Mouse (Mus musculus) limb, embryonic 10.5 days (tissue): Measurements from ENCODE around the gene Mbd5. TPM values are rescaled to one million over a fixed set of nuclear protein-coding genes. Genes with fewer than 3 reads are reported as not detected.

ENCODE experiments used
- DNase-seq: peaks from one replicate; pipeline ENCODE4 v3.0.0-alpha.2; 2017; ENCODE audit warnings: low spot score
- H3K27ac ChIP-seq: fragments of 300-500 bp; sonication (generic); 2 replicates; pipeline ENCODE4 v1.5.1; 2016; ENCODE audit warnings: mild to moderate bottlenecking
- H3K27me3 ChIP-seq: fragments of 300-500 bp; sonication (generic); 2 replicates; pipeline ENCODE4 v1.6.1; 2016; ENCODE audit warnings: low read depth, mild to moderate bottlenecking; ENCODE audit not compliant: poor library complexity, severe bottlenecking
- H3K36me3 ChIP-seq: fragments of 300-500 bp; sonication (generic); 2 replicates; pipeline ENCODE4 v1.6.1; 2016; ENCODE audit warnings: mild to moderate bottlenecking, moderate library complexity
- H3K4me1 ChIP-seq: fragments of 300-500 bp; sonication (generic); 2 replicates; pipeline ENCODE4 v1.6.1; 2016
- H3K4me3 ChIP-seq: fragments of 300-500 bp; sonication (generic); 2 replicates; pipeline ENCODE4 v1.5.1; 2016; ENCODE audit warnings: mild to moderate bottlenecking, moderate library complexity
- H3K9me3 ChIP-seq: fragments of 300-500 bp; sonication (generic); replicated peaks from 2 replicates; pipeline ENCODE4 v1.6.1; 2016; ENCODE audit warnings: mild to moderate bottlenecking
- WGBS: fragments of 180-500 bp; shearing (Covaris S2); methylation state at CpG from one replicate; pipeline ENCODE4 v1.1.7; 2016; 5-methylcytosine and 5-hydroxymethylcytosine counted together
- polyA plus RNA-seq: library from polyadenylated mRNA; unstranded; fragments of >200 nt; fragmentation: Nextera tagmentation; extraction: Ambion mirVana; gene quantifications from 2 replicates; pipeline ENCODE4 v1.2.1, GENCODE M21; 2016

Mbd5 gene
- polyA plus RNA-seq, 1 experiment from 2014 or later = 27.7 TPM

DNA sequence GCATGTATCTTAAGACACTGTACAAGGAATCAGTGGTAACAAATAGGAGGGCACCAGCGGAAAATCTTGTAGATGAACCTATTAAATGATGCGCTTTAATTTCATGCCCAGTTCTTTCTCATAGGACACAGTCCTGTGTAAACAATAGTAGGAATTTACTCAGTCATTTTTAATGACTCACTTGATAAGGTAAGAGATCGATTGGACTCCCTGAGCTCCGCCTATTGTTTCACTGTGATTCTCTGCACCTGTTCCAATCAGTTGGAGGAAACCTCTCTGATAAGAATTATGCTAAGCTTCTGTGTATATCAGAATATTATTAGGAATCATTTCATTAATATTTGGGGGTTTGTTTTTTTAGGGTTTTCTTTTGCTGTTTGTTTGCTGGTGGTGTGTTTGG lies 100.7 kb downstream of the Mbd5 start:
- H3K4me1 ChIP-seq = no peaks in the 10 kb centered on the region
- 95% methylated on average over 4 of the region's 4 CpGs for WGBS
- no peaks in the 10 kb centered on the region for H3K36me3 ChIP-seq
- no peak for DNase-seq
- no peaks in the 10 kb centered on the region for H3K9me3 ChIP-seq
- H3K27me3 ChIP-seq = no peaks in the 10 kb centered on the region
- H3K27ac ChIP-seq = no peak overlapping the region
- H3K4me3 ChIP-seq = no peak overlapping the region

DNA sequence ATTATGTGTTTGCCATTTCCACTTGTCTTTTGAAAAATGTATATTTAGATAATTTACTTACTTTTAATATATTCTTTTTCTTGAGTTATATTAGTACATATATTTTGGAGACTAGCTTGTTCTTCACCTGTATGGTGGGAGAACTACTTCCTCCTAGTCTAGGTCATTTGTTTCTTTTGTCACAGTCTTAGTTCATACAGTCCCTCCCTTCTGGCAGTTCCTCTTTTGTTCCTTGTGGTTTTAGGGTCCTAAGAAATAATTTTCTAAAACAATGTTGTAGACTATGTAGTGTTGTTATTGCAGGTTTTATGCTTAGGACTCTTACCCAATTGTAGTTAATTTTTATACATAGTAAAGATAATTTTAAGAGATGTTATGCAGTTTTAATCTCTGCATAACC lies 118.6 kb downstream of the Mbd5 start:
- DNase-seq = no peak
- Histone ChIP-seq H3K4me3 (no peak overlapping the region), H3K9me3 (no peaks in the 10 kb centered on the region), H3K4me1 (no peaks in the 10 kb centered on the region), H3K27me3 (no peaks in the 10 kb centered on the region), H3K36me3 (no peaks in the 10 kb centered on the region), H3K27ac (no peak overlapping the region)

DNA sequence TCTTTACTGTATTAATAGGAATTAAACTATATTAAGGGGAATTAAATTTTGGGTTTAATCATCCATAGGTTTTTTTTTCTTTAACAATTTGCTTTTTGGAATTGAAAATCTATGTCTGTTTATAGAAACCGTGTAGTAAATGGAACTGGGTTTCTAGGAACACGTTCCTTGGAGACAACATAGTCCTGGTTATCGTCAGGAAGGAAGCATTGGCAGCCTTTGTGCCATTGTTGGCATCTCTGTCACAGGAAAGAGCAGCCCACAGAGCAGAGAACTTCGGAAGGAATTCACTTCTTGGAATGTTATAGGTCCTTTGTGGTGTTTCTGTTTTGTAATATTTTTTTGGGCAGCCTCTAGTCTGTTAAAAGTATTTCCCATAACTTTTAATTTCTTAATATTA lies 135.7 kb downstream of the Mbd5 start:
- H3K27me3 ChIP-seq = no peaks in the 10 kb centered on the region
- no peak overlapping the region for H3K27ac ChIP-seq
- no peak overlapping the region for H3K4me3 ChIP-seq
- 87% methylated on average over 4 of the region's 4 CpGs for WGBS
- DNase-seq = no peak
- no peaks in the 10 kb centered on the region for H3K9me3 ChIP-seq
- no peaks in the 10 kb centered on the region for H3K4me1 ChIP-seq
- H3K36me3 ChIP-seq = no peaks in the 10 kb centered on the region

DNA sequence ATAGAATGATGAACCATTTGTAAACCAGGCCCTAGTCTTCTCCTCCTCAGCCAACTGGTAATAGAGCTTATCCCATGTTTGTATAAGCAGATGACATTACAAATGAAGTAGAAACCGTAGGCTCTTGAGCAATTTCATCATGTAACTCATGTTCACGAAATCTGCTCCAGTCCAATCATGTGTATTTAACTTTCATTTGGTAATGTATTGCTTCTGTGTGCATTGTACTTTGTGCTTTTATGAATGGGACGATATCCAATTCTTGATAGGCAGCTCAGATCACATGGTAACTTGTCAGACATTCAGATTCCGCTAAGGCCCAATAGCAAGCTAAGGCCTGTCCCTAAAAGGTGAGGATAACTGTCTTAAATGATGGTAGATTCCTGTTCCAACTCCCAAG lies 141.5 kb downstream of the Mbd5 start:
- no peaks in the 10 kb centered on the region for H3K27me3 ChIP-seq
- 96% methylated on average over 4 of the region's 4 CpGs for WGBS
- H3K9me3 ChIP-seq = no peaks in the 10 kb centered on the region
- H3K4me1 ChIP-seq = no peaks in the 10 kb centered on the region
- H3K36me3 ChIP-seq = no peaks in the 10 kb centered on the region
- no peak for DNase-seq
- no peak overlapping the region for H3K4me3 ChIP-seq
- no peak overlapping the region for H3K27ac ChIP-seq

DNA sequence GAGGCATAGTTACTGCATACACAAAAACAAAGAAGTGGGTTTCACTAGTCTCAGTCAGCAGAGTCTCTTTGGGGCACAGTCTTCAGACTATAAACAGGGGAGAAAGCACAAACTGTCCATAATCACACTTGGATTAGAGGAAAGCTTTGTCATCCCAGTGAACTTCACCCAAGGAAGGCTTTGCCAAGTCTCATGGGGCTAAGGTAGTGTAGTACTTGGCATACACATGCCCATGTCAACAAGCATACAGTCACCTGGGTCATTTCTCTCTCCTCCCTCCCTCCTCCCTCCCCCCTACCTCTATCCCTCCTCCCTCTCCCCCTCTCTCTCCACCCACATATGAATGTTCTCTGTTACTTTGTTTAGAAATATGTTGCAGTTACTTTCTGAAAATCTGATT lies 147.5 kb downstream of the Mbd5 start:
- Histone ChIP-seq H3K9me3 (no peaks in the 10 kb centered on the region), H3K36me3 (peaks cover 9% of the 10 kb centered on the region), H3K4me3 (no peak overlapping the region), H3K4me1 (no peaks in the 10 kb centered on the region), H3K27ac (no peak overlapping the region), H3K27me3 (no peaks in the 10 kb centered on the region)
- DNase-seq = no peak

DNA sequence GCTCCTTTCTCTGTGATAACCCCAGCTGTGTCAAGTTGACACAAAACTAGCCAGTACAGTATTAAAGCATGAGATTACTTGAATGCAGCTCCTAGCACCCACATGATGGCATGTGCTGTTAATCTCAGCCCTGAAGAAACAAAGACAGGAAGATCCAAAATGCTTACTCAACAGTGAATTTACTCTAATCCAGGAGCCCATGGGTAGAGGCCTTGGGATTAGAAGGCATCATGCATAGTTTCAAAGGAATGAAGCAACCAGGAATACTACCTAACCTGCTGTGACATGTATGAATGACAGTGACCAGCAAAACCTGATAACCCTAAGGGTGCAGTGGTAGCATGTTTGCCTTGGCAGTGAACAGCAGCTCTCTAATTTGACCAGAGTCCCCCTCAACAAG lies 159.6 kb downstream of the Mbd5 start:
- Histone ChIP-seq H3K27me3 (no peaks in the 10 kb centered on the region), H3K36me3 (peaks cover 3% of the 10 kb centered on the region; the same call in 1 of the 2 replicates), H3K4me3 (no peak overlapping the region), H3K4me1 (no peaks in the 10 kb centered on the region), H3K27ac (no peak overlapping the region), H3K9me3 (no peaks in the 10 kb centered on the region)
- no peak for DNase-seq

DNA sequence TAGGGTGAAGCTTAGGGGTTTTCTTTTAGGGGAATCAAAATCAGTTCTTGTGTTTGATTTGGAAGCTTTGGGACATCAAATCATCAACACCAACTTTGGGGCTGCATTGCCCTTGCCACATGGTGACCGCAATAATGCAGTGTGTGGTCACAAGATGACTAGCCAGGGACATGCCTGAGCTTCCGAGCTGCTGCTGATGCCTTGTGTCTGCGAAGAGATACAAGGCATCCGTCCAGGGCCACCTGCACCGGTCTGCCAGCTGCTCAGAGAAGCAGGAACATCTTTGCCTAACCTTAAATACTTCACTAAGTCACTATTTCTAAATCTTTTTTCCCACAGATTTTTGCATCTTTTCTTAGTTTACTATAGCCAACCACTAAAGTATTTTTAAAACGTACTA lies 170.6 kb downstream of the Mbd5 start:
- H3K36me3 ChIP-seq = no peaks in the 10 kb centered on the region; the same call in 1 of the 2 replicates
- no peaks in the 10 kb centered on the region for H3K4me1 ChIP-seq
- DNase-seq = no peak
- H3K27ac ChIP-seq = no peak overlapping the region
- WGBS = 95% methylated on average over 6 of the region's 6 CpGs
- no peaks in the 10 kb centered on the region for H3K27me3 ChIP-seq
- H3K9me3 ChIP-seq = no peaks in the 10 kb centered on the region
- H3K4me3 ChIP-seq = no peak overlapping the region

DNA sequence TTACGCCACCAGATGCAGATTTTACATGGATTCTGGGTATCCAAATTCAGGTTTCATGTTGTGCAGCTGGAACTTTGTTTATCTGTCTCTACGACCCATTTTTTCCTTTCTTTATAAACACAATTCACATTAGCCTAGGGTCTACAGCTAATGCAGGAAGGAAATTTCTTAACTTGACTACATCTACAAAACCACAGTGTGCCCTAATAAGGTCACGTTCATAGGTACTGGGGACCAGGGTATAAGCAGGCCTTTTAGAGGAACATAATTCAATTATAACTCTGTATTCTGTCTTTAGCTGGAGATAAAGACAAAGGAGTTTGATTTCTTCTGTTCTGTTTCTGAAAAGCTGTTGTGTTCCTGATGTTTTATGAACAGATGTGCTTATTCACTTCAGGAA lies 172.3 kb downstream of the Mbd5 start:
- H3K27ac ChIP-seq = no peak overlapping the region
- H3K4me3 ChIP-seq = no peak overlapping the region
- no peaks in the 10 kb centered on the region for H3K27me3 ChIP-seq
- no peaks in the 10 kb centered on the region for H3K4me1 ChIP-seq
- WGBS = 95% methylated on average over 3 of the region's 3 CpGs
- DNase-seq = no peak
- H3K36me3 ChIP-seq = no peaks in the 10 kb centered on the region; the same call in 1 of the 2 replicates
- no peaks in the 10 kb centered on the region for H3K9me3 ChIP-seq

DNA sequence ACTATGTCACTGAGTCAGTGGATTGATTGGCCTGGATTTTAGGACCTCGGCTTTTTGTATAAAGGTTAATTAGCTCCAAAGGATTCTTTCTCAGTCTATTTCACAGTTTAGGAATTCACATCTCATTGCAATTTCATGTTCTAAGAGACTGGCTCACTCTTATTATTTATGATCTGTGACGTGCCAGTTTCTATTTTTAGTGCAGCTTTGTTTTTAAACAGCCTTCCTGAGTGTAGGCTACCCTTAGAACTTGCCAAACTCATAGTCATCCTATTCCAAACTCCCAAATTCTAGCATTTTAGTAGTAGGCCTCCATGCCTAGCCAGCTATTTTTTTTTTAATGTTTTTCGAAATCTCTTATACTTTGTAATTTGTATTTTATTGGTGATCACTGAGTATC lies 192.9 kb downstream of the Mbd5 start:
- Histone ChIP-seq H3K9me3 (no peaks in the 10 kb centered on the region), H3K27ac (no peak overlapping the region), H3K36me3 (no peaks in the 10 kb centered on the region), H3K4me1 (0 out of 2 replicates have a peak, but pooled peaks cover 2% of the 10 kb centered on the region), H3K4me3 (no peak overlapping the region), H3K27me3 (no peaks in the 10 kb centered on the region)
- no peak for DNase-seq
- WGBS = 75% methylated on average over 3 of the region's 3 CpGs

DNA sequence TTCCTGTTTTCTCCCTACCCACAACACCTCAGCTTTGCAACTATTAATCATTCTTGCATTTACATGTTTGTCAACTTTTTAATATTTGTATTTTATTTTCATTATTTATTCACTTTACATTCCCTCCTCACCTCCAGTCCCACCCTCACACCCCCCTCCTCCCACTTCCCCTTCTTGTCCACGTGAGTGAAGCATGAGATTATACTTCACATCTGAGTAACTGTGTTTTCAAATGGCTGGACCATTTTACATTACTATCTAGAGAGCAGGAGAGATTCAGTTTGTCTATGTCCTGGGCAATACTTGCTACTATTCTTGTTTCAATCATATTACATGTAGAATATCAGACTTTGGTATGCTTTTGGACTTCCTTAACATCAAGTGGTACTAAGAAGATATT lies 204.3 kb downstream of the Mbd5 start:
- Histone ChIP-seq H3K9me3 (no peaks in the 10 kb centered on the region), H3K4me3 (no peak overlapping the region), H3K27me3 (no peaks in the 10 kb centered on the region), H3K27ac (no peak overlapping the region), H3K36me3 (no peaks in the 10 kb centered on the region), H3K4me1 (no peaks in the 10 kb centered on the region)
- no peak for DNase-seq
- WGBS = 83% methylated on average over 1 of the region's 1 CpGs

DNA sequence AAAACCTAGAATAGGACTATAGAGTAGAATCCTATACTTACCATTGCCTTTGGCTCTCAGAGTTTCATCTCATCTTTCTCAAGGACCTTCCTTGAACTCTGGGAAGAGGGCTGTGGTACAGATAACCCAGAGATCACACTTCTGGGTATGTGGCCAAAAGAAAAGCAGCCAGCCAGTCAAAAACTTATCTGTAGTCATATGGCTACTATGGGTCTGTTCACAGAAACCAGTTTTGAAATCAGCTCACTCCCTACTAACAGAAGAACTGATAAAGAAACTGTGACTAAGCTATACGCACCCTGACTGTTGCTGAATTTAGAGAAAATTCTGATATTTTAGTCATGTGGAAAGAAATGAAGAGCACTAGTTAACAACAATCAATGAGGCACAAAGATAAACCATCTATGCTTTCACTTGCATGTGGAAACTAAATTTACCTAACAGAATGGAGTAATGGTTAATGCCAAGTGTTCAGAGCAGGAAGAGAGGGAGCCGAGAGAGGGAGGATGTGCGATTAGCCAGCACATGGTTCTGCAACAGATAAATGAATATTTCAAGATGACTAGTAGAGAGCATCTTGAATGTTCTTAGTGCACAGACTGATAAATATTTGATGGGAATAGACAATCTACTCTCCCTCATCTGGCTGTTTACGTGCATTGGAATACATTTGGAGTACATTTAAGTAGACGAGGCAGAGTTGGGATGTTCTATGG lies 211.1 kb downstream of the Mbd5 start:
- Histone ChIP-seq H3K4me3 (no peak overlapping the region), H3K27me3 (no peaks in the 10 kb centered on the region), H3K27ac (no peak overlapping the region), H3K9me3 (no peaks in the 10 kb centered on the region), H3K36me3 (peaks cover 8% of the 10 kb centered on the region), H3K4me1 (no peaks in the 10 kb centered on the region)
- WGBS = 94% methylated on average over 5 of the region's 5 CpGs
- no peak for DNase-seq

DNA sequence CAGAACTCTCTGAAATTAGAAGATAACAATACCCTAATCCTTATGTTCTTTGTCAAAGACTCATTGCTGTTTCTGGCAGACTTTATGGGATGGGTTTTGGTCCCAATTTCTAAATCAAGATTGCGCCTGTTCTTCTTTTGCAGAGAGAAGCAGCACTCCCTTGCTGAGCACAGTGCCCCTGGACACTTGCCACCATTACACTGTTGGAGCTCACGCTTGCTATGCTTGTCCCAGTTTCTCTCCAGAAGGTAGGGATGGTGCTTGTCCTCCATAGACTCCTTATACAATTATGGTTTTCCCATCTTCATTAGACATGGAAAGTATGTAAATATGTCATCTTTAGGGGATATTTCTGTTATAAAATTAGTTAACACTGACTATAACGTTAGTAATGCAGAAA lies 220.5 kb downstream of the Mbd5 start:
- peaks cover 8% of the 10 kb centered on the region for H3K36me3 ChIP-seq
- H3K9me3 ChIP-seq = no peaks in the 10 kb centered on the region
- no peak overlapping the region for H3K27ac ChIP-seq
- H3K27me3 ChIP-seq = no peaks in the 10 kb centered on the region
- DNase-seq = no peak
- no peaks in the 10 kb centered on the region for H3K4me1 ChIP-seq
- 96% methylated on average over 3 of the region's 3 CpGs for WGBS
- no peak overlapping the region for H3K4me3 ChIP-seq

DNA sequence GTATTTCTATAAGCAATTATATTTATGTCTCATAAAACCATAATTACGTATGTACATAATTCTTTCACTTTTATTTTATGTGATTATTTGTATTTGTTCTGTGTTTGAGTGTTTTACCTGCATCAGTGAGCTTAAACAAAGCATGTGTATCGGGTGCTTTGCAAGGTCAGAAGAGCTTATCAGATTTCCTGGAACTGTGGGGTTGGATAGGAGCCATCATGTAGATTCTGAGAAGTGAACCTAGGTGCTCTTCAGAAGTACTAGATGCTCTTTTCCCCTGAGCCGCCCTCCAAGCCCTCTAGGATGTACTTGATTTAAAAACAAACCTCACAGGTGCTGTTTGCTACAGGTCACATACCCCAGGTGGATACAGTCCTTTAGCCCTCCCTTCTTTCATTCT lies 227.7 kb downstream of the Mbd5 start:
- no peaks in the 10 kb centered on the region for H3K9me3 ChIP-seq
- 0 out of 2 replicates have a peak, but pooled peaks cover 4% of the 10 kb centered on the region for H3K36me3 ChIP-seq
- H3K27me3 ChIP-seq = no peaks in the 10 kb centered on the region
- no peaks in the 10 kb centered on the region for H3K4me1 ChIP-seq
- H3K4me3 ChIP-seq = no peak overlapping the region
- 94% methylated on average over 3 of the region's 3 CpGs for WGBS
- no peak overlapping the region for H3K27ac ChIP-seq
- no peak for DNase-seq

DNA sequence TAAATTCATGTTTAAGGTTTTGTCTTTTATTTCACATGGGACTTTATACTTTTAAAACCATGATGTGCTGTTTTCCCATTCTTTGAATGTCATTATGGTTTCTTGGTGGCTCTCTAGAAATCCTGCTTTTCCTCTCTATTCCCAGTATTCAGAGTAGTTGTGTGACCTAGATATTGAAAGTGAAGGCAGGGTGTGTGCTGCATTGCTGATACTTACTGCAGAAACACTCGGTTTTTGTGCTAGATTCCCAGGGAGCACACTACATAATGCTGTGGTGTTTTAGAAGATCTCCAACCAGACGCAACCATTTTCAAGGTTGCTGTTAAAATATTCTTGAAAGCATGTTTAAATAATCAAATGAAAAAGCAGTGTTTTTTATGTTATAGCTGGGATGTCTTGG lies 241.7 kb downstream of the Mbd5 start:
- Histone ChIP-seq H3K4me1 (no peaks in the 10 kb centered on the region), H3K9me3 (no peaks in the 10 kb centered on the region), H3K27ac (no peak overlapping the region), H3K27me3 (no peaks in the 10 kb centered on the region), H3K36me3 (no peaks in the 10 kb centered on the region), H3K4me3 (no peak overlapping the region)
- DNase-seq = no peak
- 89% methylated on average over 2 of the region's 2 CpGs for WGBS
